Mouse (Mus musculus): ENCODE data around the gene Foxl1.

Gene Foxl1

DNA sequence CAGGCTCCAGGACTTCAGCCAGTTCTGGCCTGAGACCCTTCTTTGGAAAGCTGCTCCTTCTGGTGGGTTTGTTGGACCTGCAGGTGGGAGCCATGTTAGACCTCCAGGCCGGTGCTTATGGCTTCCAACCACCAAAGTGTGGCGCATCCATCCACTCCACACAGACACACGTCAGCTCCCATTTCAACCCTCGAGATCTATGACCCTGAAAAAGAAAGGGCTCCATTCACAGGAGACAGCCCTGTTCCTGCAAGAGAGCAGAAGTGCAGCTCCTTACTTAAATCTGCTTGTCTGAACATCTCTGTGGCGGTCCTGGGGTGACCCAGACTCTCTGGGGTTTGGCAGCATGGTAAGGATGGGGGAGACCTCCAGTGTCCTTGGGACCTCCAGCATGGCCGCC lies 34.2 kb upstream of the Foxl1 start:
- no peak for DNase-seq (ENCODE audit: low spot score)

DNA sequence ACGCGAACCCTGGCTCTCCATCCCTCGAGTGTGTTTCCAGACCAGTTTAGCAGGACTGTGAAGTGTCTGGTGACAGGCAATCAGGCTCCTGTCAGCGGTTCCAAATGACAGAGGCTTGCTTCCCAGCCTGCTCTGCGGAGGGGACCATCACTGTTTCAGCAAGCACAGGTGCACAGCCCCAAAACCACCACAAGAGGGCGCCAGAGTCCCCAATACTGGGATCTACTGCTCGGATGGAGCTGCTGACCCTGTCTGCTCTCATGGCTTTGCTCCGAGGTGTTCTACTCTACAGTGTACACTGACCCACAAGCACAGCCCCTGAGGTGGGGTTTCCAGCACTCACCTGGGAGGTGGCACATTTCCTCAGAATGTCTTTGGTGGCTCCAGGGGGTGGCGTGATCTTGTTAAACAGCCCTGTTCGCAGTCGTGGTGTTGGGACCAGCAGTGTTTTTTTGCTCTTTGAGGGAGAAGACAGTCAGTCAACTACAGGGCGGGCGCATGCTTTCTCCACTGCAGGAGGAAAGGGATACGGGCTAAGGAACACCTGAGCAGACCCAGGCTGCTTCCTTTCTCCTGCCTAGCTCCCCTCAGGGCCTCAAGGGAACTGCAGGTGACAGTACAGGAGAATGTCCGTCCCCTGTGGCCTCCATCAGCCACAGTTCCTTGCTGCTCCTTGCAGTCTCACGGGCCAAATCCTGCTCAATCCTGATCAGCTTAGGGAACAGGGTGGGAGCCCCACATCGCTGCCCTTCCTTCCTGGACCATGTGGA lies 23.5 kb upstream of the Foxl1 start:
- DNase-seq (ENCODE audit: low spot score) = peak; percentile 88

DNA sequence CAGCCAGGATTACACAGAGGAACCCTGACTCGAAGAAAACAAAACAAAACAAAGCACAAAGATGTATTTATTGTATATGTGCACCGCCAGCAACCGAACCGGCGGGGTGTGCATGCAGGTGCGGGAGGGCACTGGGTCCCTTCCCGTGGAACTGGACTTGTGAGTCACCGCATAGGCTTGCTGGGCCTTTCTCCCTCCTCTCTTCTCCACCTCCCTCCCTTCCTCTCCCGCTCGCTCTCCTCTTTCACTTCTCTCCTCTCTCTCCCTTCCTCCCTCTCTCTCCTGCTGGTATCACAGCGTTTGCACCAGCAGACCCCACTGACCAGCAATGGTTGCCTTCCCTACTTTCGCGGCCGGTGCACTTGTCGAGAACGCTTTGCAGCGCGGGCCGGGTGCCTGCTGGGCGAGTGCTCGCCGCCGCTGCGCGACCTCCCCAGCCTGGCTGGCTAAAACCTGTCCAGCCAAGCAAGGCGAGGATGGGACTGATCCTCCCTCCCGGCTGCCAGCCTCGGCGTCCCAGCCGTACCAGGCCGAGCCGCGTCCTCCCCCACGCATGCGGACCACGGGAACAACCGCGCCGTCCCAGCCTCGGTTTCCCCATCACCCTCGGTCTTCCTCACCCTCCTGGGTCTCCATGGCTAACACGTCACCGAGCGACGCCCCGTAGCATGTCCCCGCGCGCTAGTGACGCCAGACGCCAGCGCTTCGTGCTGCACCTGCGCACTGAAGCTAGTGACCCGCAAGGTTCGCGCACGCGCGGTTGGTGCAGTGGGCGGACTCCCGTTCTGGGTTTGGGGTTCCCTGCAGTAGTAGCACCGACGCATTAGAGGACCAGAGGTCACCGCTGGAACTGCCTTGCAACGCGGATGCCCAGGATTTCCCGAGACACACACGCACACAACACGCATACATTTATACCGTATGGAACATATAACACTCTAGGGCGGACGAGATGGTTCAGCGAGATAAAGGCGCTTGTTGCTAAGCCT lies 19.8 kb upstream of the Foxl1 start, which contains the start of gene Mthfsd:
Gene Mthfsd, minus strand, starts transcription at position 725 of the 989 bp plus-strand sequence.
- DNase-seq (ENCODE audit: low spot score) = peak; percentile 100

DNA sequence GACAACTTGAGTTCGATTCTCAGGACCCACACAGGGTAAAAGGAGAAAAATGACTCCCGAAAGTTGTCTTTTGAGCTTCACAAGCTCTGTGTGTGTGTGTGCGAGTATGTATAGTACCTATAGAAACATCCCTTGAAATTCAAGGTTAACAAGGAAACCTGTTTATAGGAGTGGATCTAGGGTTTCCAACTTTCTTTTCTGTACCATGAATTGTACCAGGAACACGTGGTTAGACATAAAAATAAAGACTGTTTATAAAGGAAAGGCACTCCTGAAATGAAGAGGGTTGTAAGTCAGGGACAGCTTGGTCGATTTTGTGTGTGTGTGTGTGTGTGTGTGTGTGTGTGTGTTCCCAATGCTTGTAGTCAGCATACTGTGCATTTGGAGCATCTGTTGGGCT lies 19.1 kb upstream of the Foxl1 start:
- DNase-seq (ENCODE audit: low spot score) = no peak

DNA sequence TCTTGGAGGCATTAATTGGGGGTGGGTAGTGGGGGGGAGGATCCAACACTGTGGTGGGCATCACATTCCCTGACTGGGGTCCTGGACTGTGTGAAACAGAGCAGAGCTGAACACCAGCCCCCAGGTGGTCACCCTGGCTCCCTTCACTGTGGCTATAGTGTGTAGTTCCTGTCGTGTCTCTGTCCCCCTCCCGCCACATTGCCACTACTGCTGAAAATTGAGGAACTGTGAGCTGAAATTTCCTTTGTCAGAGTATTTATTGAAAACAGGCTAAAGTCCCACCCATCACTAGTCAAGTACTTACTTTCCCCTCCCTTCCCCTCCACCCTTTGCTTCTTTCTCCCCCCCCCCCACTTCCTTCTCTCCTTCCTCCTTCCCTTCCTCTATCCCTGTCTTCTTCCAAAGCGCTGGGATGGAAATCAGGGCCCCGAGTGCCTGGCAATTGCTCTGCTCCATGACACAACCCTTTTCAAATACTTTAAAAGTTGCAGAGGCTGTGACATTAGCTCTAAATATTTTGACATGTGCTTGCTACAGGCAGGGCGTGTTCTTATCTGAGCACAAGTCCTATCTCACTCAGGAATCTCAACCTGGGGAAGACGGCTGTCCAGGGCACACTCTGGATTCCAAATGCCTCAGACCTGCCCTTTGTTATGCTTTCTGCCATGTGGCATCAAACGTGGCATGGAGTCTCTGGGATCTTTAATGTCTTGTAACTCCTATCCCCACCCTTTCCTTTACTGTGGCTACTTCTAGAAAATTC lies 16.4 kb upstream of the Foxl1 start:
- DNase-seq (ENCODE audit: low spot score) = no peak

DNA sequence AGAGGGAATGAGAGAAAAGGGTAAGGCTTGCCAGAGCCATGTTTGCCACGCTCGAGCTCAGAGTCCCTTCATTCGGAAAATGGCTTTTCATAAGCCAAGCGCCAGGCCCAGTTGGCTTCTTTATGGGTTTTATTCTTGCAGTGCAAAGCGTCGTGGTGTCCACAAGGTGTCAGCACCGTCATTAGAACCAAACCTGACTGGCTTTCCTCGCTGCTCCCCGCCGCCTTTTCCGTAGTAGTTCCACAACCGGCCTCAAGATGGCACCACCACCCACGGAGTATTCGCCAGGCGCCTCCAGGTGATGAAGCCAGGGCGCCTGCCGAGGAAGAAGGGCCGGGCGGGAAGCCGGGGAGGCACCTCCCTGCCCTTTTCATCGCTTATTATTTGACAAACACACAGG lies 14.5 kb upstream of the Foxl1 start:
- peak; percentile 95 for DNase-seq (ENCODE audit: low spot score)

DNA sequence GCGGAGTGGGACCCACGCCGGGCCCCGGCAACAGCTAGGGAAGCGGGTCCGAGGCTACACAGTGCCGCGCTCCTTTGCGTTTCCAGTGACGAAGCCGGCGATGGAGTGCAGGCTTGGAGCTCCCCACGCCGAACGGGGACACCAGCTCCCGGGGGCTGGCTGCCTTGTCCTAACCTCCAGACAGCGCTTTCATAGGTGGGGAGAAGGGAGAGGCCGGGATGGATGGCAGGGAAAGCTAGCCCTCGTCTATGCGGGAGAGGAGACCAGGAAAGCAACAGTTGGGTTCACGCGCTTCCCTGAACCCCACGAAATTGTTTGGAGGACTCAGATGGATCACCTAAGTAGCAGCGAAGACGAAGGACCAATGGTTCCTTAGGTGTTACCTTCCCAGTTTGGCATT lies 12.6 kb upstream of the Foxl1 start:
- no peak for DNase-seq (ENCODE audit: low spot score)

DNA sequence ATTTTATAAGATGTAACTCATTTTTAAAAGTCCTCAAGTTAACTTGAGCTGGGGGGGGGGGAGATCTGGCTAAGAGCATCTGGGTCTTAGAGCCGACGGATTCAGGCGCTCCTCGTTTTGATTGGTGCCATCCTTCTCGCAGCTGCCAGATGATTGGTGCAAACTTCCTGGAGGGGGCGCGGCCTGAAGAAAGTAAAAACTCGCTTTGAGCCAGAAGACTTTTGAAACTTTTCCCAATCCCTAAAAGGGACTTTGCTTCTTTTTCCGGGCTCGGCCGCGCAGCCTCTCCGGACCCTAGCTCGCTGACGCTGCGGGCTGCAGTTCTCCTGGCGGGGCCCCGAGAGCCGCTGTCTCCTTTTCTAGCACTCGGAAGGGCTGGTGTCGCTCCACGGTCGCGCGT lies 11.8 kb upstream of the Foxl1 start, which contains the start of gene Foxc2:
Gene Foxc2, plus strand, starts transcription at position 224 of the 400 bp plus-strand sequence.
- DNase-seq (ENCODE audit: low spot score) = peak; percentile 96

DNA sequence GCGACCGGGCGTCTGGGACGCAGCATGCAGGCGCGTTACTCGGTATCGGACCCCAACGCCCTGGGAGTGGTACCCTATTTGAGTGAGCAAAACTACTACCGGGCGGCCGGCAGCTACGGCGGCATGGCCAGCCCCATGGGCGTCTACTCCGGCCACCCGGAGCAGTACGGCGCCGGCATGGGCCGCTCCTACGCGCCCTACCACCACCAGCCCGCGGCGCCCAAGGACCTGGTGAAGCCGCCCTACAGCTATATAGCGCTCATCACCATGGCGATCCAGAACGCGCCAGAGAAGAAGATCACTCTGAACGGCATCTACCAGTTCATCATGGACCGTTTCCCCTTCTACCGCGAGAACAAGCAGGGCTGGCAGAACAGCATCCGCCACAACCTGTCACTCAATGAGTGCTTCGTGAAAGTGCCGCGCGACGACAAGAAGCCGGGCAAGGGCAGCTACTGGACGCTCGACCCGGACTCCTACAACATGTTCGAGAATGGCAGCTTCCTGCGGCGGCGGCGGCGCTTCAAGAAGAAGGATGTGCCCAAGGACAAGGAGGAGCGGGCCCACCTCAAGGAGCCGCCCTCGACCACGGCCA lies 11.1 kb upstream of the Foxl1 start:
- DNase-seq (ENCODE audit: low spot score) = peak; percentile 62

DNA sequence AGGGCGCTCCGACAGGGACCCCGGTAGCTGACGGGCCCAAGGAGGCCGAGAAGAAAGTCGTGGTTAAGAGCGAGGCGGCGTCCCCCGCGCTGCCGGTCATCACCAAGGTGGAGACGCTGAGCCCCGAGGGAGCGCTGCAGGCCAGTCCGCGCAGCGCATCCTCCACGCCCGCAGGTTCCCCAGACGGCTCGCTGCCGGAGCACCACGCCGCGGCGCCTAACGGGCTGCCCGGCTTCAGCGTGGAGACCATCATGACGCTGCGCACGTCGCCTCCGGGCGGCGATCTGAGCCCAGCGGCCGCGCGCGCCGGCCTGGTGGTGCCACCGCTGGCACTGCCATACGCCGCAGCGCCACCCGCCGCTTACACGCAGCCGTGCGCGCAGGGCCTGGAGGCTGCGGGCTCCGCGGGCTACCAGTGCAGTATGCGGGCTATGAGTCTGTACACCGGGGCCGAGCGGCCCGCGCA lies 10.5 kb upstream of the Foxl1 start:
- DNase-seq (ENCODE audit: low spot score) = no peak

DNA sequence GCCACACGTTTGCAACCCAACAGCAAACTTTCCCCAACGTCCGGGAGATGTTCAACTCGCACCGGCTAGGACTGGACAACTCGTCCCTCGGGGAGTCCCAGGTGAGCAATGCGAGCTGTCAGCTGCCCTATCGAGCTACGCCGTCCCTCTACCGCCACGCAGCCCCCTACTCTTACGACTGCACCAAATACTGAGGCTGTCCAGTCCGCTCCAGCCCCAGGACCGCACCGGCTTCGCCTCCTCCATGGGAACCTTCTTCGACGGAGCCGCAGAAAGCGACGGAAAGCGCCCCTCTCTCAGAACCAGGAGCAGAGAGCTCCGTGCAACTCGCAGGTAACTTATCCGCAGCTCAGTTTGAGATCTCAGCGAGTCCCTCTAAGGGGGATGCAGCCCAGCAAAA lies 9.8 kb upstream of the Foxl1 start:
- DNase-seq (ENCODE audit: low spot score) = peak; percentile 56

DNA sequence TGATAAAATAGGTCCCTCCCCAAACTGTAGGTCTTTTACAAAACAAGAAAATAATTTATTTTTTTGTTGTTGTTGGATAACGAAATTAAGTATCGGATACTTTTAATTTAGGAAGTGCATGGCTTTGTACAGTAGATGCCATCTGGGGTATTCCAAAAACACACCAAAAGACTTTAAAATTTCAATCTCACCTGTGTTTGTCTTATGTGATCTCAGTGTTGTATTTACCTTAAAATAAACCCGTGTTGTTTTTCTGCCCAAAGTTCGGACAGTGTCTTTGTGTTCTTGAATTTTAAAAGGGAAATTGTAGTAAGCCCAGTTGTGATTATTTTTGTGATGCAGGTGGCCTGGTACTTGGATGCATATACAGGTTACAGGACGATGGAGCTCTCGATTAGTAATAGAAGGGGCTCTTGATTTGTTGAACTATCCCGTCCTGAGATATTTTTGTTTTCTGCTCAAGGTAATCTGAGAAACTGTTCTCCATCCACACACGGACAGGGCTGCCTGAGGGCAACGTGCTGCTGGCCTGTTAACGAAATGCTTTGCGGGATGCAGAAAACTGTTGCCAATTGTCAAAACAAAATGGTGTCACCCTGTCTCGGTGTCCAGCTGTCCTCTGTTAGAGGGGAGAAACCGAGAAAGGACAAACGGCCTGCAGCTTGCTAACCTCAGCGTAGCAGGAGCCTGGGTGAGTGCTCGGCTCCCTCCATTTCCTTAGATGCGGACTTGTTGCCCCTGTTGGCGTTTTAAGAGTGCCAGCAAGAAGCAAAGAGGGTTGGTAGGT lies 8.9 kb upstream of the Foxl1 start:
- DNase-seq (ENCODE audit: low spot score) = no peak

DNA sequence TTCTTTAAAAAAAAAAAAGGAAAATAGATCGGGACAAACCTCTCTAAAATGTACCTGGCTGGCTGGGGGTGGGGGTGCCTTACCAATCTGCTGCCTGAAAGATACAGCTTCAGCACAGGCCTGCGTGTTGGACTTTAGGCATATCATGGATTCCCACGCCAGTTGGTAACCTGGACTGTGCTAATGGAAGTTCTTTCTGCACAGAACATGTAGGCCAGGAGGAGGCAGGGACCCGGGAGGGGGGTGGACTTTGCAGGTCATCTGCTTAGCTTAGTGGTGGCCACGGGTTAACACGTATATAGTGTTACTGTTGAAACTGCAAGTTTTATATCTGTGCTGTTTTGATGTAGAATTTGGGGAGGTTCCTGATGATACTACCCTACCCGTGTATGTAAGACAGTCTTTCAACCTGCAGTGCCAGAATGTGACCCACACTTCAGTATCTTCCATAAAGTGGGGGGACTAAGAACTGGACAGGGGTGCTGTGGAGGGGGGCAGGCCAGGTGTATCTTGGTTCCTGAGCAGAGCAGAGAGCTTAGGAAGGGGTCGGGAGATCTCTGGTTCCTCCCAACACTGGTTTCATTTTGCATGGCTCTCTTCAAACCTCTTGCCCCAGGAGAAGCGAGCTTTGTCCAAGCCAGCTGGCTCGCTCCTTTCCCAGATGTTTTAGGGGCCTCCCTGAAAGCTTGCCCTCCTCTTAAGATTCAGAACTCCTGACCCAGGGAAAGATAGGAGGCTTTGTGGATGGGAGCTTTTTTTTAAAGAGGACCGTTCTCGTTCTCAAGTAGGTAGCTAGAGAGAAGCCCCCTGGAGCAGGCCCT lies 7.9 kb upstream of the Foxl1 start:
- no peak for DNase-seq (ENCODE audit: low spot score)

DNA sequence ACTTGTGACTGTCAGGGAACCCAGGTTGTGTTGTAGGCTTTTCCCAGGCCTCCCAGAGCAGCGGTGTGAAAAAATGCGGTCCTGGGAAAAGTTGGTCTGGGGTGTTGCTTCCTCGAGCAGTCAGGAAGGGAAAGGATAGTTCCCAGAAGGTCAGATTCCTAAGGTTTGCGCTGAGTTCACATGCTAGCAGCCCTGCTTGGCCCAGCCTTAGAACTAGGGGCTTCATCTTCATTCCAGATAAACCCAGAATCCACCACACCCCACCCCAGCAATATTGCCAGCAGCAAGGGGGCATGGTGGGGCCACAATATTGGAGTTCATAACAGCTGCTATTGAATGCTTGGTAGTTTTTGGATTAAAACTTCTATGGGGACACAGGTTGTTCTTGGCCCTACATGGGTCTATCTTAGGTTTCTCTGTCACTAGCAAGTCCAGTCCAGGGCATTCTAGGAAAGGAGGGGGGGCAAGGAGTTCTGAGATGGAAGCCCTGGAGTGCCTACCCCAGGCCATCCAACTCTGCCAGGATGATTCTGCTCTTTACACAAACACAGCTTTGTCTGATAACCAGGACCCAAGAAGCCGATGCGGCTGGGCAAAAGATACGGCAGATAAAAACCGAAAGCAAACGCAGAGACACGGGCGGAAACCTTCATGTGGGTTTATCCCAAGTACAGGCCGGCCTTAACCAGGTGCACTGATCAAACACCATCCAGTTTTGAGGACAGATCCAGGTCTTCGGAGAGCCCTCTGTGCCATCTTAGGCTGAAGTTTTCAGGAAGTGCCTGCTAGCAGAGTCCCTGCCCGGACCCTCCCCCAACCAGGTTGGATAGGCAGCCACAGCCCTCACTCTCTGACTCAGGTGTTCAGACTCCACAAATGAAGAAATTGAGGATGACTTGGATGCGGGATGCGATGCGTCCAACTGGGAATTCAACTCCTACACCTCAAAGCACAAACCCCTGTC lies 7.0 kb upstream of the Foxl1 start:
- peak; percentile 15 for DNase-seq (ENCODE audit: low spot score)

DNA sequence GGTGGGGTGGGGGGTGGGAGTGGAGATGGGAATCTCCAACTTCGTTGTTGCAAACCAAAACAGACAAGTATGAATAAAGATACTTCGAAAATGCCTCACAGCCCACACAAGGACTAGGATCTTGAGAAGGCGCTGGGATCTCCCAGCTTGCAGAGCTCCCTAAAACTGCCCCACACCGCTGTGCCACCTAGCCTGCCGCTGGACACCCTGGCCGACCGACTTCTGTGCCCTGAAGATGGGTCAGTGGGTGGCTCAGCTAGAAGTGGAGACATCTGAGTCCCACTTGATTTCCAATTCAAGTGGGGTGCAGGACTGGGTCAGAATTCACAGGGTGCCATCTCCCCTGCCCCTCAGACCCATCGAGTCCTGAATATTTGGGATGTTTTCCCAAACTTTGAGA lies 6.0 kb upstream of the Foxl1 start:
- DNase-seq (ENCODE audit: low spot score) = no peak

DNA sequence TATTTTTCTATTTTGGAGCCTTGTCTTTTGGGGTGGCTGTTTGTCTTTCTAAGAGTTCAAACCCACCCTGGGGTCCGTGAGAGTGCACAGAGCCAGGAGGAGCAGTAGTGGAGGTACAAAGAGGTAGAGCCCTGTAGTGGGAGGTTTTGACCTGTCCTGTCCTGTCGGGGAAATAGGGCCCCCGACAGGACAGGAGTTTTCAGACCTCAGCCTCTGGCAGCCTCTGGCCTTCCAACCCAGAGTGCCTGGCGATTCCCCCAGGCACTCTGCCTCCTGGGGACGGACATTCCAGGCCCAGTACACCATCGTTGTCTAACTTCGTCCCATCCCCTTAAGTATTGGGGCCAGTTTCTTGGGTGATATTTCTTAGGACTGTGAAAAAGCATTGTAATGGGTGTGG lies 5.4 kb upstream of the Foxl1 start:
- DNase-seq (ENCODE audit: low spot score) = no peak

DNA sequence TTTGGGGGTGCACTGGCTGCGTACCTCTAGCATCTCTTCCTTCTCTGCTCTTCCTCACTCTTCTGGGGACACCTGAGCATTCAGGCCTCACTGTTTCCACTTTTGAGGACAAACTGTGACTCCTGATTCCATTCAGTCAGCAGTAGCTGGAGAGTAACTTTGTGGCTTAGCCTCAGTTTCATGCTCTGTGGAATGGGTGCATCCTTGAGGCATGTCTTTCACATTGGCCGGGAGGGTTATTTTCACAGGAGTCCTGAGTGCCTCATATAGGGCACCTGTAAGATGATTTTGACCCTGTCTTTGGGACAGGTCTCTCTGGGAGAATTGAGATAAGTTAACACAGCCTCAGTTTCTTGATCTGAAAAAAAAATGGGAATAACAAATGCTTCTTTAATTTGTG lies 4.6 kb upstream of the Foxl1 start:
- DNase-seq (ENCODE audit: low spot score) = no peak

DNA sequence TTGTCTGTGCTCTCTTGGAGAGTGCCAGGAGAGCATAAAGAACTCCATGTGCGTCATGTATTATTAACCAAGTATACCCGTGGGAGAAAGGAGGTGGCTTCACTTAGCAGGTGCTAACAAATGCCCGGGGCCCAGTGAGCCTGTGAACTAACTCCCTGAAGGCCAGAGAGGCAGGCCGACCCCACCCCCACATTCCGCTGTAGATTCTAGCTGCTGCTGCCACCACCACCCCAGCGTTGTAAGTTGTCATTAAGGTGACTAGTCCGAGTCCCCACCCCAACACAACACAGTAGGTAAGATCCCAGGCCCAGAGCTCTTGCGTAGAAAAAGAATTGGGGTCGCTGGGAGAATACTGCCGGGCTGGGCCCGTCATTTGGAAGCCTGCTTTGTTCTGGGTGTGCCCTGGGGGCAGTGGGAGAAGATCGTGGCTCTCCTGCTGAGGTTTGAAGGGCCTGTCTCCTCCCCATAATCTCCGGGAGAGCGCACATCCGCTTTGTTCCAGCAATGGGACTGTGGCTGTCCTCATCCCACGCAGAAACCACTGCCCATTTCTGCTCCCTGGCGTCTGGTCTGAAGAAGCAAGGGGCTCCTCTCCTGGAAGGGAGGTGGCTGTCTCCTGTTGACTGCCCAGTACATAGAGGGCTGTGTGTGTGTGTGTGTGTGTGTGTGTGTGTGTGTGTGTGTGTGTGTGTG lies 3.0 kb upstream of the Foxl1 start:
- peak; percentile 27 for DNase-seq (ENCODE audit: low spot score)
